Mouse (Mus musculus) neutrophil, adult 65 days (primary cell): ENCODE data around the gene Olfr556. TPM values are rescaled to one million over a fixed set of nuclear protein-coding genes. Genes with fewer than 3 reads are reported as not detected.

Source experiments
- total RNA-seq: library from RNA; stranded (reverse); gene quantifications from 2 replicates; pipeline ENCODE4 v1.2.4, GENCODE M21; 2023

The Olfr556 gene
- total RNA-seq, result not detected in 2 replicates

GRCm38 (mm10) chr7:102664599-102664998 lies at the start of gene Olfr556:
Gene Olfr556, plus strand, starts transcription at chr7:102664899.

GRCm38 (mm10) chr7:102618118-102618517 lies 46.6 kb upstream of the Olfr556 start, which contains the start of gene Olfr553:
Gene Olfr553, minus strand, starts transcription at chr7:102618218.

GRCm38 (mm10) chr7:102638132-102638531 lies 26.6 kb upstream of the Olfr556 start, which contains the start of gene Olfr554:
Gene Olfr554, plus strand, starts transcription at chr7:102638432.

GRCm38 (mm10) chr7:102658523-102658922 lies 6.2 kb upstream of the Olfr556 start, which contains the start of gene Olfr555:
Gene Olfr555, plus strand, starts transcription at chr7:102658823.

GRCm38 (mm10) chr7:102686944-102687501 lies 22.3 kb downstream of the Olfr556 start, which contains the start of gene Trim68:
Gene Trim68, minus strand, starts transcription at chr7:102687327.

GRCm38 (mm10) chr7:102695358-102696125 lies 30.8 kb downstream of the Olfr556 start, which contains the start of gene Olfr557:
Gene Olfr557, plus strand, starts transcription at chr7:102695910.

GRCm38 (mm10) chr7:102701915-102702314 lies 37.2 kb downstream of the Olfr556 start, which contains the start of gene Olfr558:
Gene Olfr558, plus strand, starts transcription at chr7:102702215.

GRCm38 (mm10) chr7:102718970-102719369 lies 54.3 kb downstream of the Olfr556 start, which contains the start of gene Olfr33:
Gene Olfr33, minus strand, starts transcription at chr7:102719070.

Other genes starting within 250 kb of the Olfr556 start
- gene Rrm1, start 223.2 kb upstream of the Olfr556 start, total RNA-seq, result 66.2 and 90.8 TPM in 2 replicates
- gene Olfr543, start 183.2 kb upstream of the Olfr556 start, total RNA-seq, result not detected in 2 replicates
- not detected in 2 replicates for gene Olfr544, start 176.6 kb upstream of the Olfr556 start, total RNA-seq
- gene Olfr545, start 165.3 kb upstream of the Olfr556 start, total RNA-seq, result not detected in 2 replicates
- gene Olfr547, start 130.2 kb upstream of the Olfr556 start, total RNA-seq, result not detected in 2 replicates
- gene Olfr548-ps1, start 124.0 kb upstream of the Olfr556 start, total RNA-seq, result not detected in 2 replicates
- gene Olfr549, start 115.0 kb upstream of the Olfr556 start, total RNA-seq, result not detected in 2 replicates
- 15.1 and 20.6 TPM in 2 replicates for gene Trim21, start 99.4 kb upstream of the Olfr556 start, total RNA-seq
- gene Olfr550, start 93.5 kb upstream of the Olfr556 start, total RNA-seq, result not detected in 2 replicates
- gene Olfr551, start 73.0 kb upstream of the Olfr556 start, total RNA-seq, result not detected in 2 replicates
- 0.19 TPM in 1 of 2 replicates, not detected in the other for gene Olfr552, start 67.1 kb upstream of the Olfr556 start, total RNA-seq
- not detected in 2 replicates for gene Olfr553, start 46.7 kb upstream of the Olfr556 start, total RNA-seq
- not detected in 2 replicates for gene Olfr554, start 26.5 kb upstream of the Olfr556 start, total RNA-seq
- gene Olfr555, start 6.1 kb upstream of the Olfr556 start, total RNA-seq, result not detected in 2 replicates
- 2.0 and 2.8 TPM in 2 replicates for gene Trim68, start 22.4 kb downstream of the Olfr556 start, total RNA-seq
- not detected in 2 replicates for gene Olfr557, start 31.0 kb downstream of the Olfr556 start, total RNA-seq
- not detected in 2 replicates for gene Olfr558, start 37.3 kb downstream of the Olfr556 start, total RNA-seq
- gene Olfr33, start 54.2 kb downstream of the Olfr556 start, total RNA-seq, result not detected in 2 replicates
- gene Olfr559, start 62.6 kb downstream of the Olfr556 start, total RNA-seq, result not detected in 2 replicates
- not detected in 2 replicates for gene Olfr560, start 94.5 kb downstream of the Olfr556 start, total RNA-seq
- gene Olfr78, start 94.6 kb downstream of the Olfr556 start, total RNA-seq, result not detected in 2 replicates
- gene Olfr561, start 106.3 kb downstream of the Olfr556 start, total RNA-seq, result not detected in 2 replicates
- not detected in 2 replicates for gene Olfr564, start 138.6 kb downstream of the Olfr556 start, total RNA-seq
- not detected in 2 replicates for gene Olfr566, start 193.9 kb downstream of the Olfr556 start, total RNA-seq
- not detected in 2 replicates for gene Olfr568, start 212.2 kb downstream of the Olfr556 start, total RNA-seq
- gene Olfr569, start 226.0 kb downstream of the Olfr556 start, total RNA-seq, result not detected in 2 replicates
- not detected in 2 replicates for gene Olfr570, start 229.7 kb downstream of the Olfr556 start, total RNA-seq